Mouse (Mus musculus) heart, adult 2 months (tissue): ENCODE results near the gene Adgrg3.

Experiments used
- CTCF ChIP-seq: fragments of 200-600 bp; IDR thresholded peaks from 2 replicates; pipeline ENCODE4 v1.8.1; 2022; ENCODE audit warnings: antibody characterized with exemption, mild to moderate bottlenecking, moderate library complexity
- EP300 ChIP-seq: fragments of 200-500 bp; IDR thresholded peaks from 2 replicates; pipeline ENCODE4 v1.6.1; 2011; ENCODE audit warnings: low read depth, low read length, control low read depth; ENCODE audit not compliant: insufficient read depth

GRCm38 (mm10) chr8:95044811-95045210 is 27.3 kb downstream of the Adgrg3 start:
- TF ChIP-seq CTCF = no peak
- TF ChIP-seq EP300 = no peak
